Comparison of ENCODE assay signal across 28 mouse cellular contexts in the genomic region with DNA sequence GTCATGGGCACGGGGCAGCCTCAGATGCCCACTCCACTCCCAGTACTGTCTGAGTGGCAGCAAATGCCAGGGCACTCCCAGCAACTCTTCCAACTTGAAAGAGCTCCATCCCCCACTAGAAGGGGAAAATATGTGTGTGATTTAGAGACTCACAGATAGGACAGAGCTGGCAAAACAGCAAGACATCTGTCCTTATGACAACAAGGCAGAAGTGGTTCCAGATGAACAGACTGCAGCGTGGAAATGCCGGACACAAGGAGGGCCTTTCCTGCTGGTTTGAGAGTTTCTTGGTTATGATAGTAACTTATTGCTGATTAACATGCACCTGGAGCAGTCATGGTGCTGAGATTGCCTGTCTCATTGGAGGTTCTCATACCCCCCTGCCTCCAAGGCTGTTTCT.
DNase-seq lines count a peak whose midpoint lies in the region; ATAC-seq and TF ChIP-seq lines count a peak whose summit lies in the region.
"Had no signal": no experiment of that assay in that cellular context is flagged by ENCODE, and none has a peak within 500 bp of the region (broad histone marks: within the 10 kb centered on the region; RNA-seq: fewer than 3 reads in every experiment).

No protein-coding gene starts in this region.

- 54% methylated on average over 3 of the region's 3 CpGs for WGBS in lung, embryonic 14.5 days
- WGBS in lung, postnatal 0 days: 69% methylated on average over 3 of the region's 3 CpGs
- WGBS in lung, adult 2 months: 77% methylated on average over 3 of the region's 3 CpGs

- no peak for TF ChIP-seq CTCF in lung, embryonic 14.5 days (IDR thresholded peaks at IDR 0.05; ENCODE audit: low read depth)
- TF ChIP-seq CTCF in lung, postnatal 0 days (IDR thresholded peaks at IDR 0.05): no peak
- no peak for TF ChIP-seq CTCF in lung, adult 2 months (IDR thresholded peaks at IDR 0.05; ENCODE audit: insufficient read depth, low read length)

- H3K4me2 ChIP-seq in lung, embryonic 14.5 days: no peak overlapping the region
- H3K4me2 ChIP-seq in lung, postnatal 0 days (replicated peaks; ENCODE audit: low read depth, low read length): no peak overlapping the region
- H3K4me2 ChIP-seq: embryonic facial prominence, embryonic 12.5 days; embryonic facial prominence, embryonic 15.5 days; heart, embryonic 13.5 days; hindbrain, embryonic 13.5 days had no signal

- peak; percentile 54; the same call in 1 of the 2 replicates for ATAC-seq in lung, embryonic 14.5 days (ENCODE audit: insufficient read depth)
- no peak for ATAC-seq in lung, postnatal 0 days
- ATAC-seq: forebrain, embryonic 14.5 days; forebrain, postnatal 0 days; hindbrain, embryonic 16.5 days; Patski had no signal

- no peak overlapping the region for H3K9ac ChIP-seq in lung, embryonic 14.5 days
- H3K9ac ChIP-seq in lung, postnatal 0 days (replicated peaks; ENCODE audit: low read depth): no peak overlapping the region
- H3K9ac ChIP-seq: embryonic facial prominence, embryonic 12.5 days; embryonic facial prominence, embryonic 15.5 days; forebrain, postnatal 0 days; heart, embryonic 13.5 days; hindbrain, embryonic 13.5 days had no signal

- peak; percentile 22 for DNase-seq in embryo, embryonic 11 days
- DNase-seq in embryo, embryonic 9.5 days (ENCODE audit: extremely low spot score): no peak
- peak; percentile 72 for DNase-seq in lung, embryonic 14.5 days
- DNase-seq in lung, postnatal 10 days: no peak
- peak; percentile 9 for DNase-seq in lung, postnatal 0 days (ENCODE audit: low spot score)
- DNase-seq in lung, adult 2 months: no peak
- peak; percentile 16 for DNase-seq in testis, postnatal 10 days (ENCODE audit: low spot score)
- DNase-seq in testis, postnatal 14 days (ENCODE audit: low spot score): no peak
- DNase-seq: adrenal gland, postnatal 10 days; adrenal gland, postnatal 36 days; B cell, adult 2 months; cerebellum, adult 18-20 months; cerebellum, adult 9-10 months; cerebellum, postnatal 14 days; forebrain, postnatal 0 days; gastrocnemius, adult 2 months; gastrocnemius, postnatal 14 days; heart, adult 18-20 months had no signal

- H3K36me3 ChIP-seq in lung, embryonic 14.5 days (ENCODE audit: insufficient read depth): no peaks in the 10 kb centered on the region
- no peaks in the 10 kb centered on the region for H3K36me3 ChIP-seq in lung, postnatal 0 days (ENCODE audit: insufficient read depth, low read length)
- H3K36me3 ChIP-seq: embryonic facial prominence, embryonic 12.5 days; embryonic facial prominence, embryonic 15.5 days; G1E; heart, embryonic 13.5 days; hindbrain, embryonic 10.5 days; hindbrain, embryonic 13.5 days had no signal

- no peak overlapping the region for H3K4me3 ChIP-seq in lung, embryonic 14.5 days (ENCODE audit: low read depth, low read length)
- no peak overlapping the region for H3K4me3 ChIP-seq in lung, postnatal 0 days (ENCODE audit: low read depth, low read length)
- H3K4me3 ChIP-seq in lung, adult 2 months (replicated peaks; ENCODE audit: extremely low read depth, low read depth, low read length): no peak overlapping the region
- H3K4me3 ChIP-seq: embryonic facial prominence, embryonic 12.5 days; embryonic facial prominence, embryonic 15.5 days; gastrocnemius, adult 2 months; heart, embryonic 13.5 days; hindbrain, embryonic 10.5 days; hindbrain, embryonic 13.5 days had no signal

- H3K9me3 ChIP-seq in lung, embryonic 14.5 days (ENCODE audit: low read depth, low read length): peaks cover 3% of the 10 kb centered on the region; the same call in 1 of the 2 replicates
- H3K9me3 ChIP-seq in lung, postnatal 0 days (ENCODE audit: low read length): no peaks in the 10 kb centered on the region

- no peak for TF ChIP-seq EP300 in lung, postnatal 0 days (IDR thresholded peaks at IDR 0.05)

- H3K27me3 ChIP-seq in lung, embryonic 14.5 days (ENCODE audit: insufficient read depth, low read length): no peaks in the 10 kb centered on the region
- no peaks in the 10 kb centered on the region for H3K27me3 ChIP-seq in lung, postnatal 0 days (replicated peaks; ENCODE audit: insufficient read depth, low read length)
- H3K27me3 ChIP-seq: CH12.LX; embryonic facial prominence, embryonic 12.5 days; embryonic facial prominence, embryonic 15.5 days; hindbrain, embryonic 13.5 days had no signal

- 0 out of 2 replicates have a peak overlapping the region, but pooled peaks have one; percentile 30 for H3K27ac ChIP-seq in lung, embryonic 14.5 days (ENCODE audit: low read depth)
- H3K27ac ChIP-seq in lung, postnatal 0 days (ENCODE audit: low read length): no peak overlapping the region
- H3K27ac ChIP-seq: embryonic facial prominence, embryonic 12.5 days; embryonic facial prominence, embryonic 15.5 days; gastrocnemius, adult 2 months; heart, embryonic 13.5 days; hindbrain, embryonic 10.5 days; hindbrain, embryonic 13.5 days had no signal

- TF ChIP-seq POLR2A in lung, adult 2 months (IDR thresholded peaks at IDR 0.05; ENCODE audit: borderline replicate concordance, extremely low read depth, low read depth, low read length): no peak

- H3K4me1 ChIP-seq in lung, embryonic 14.5 days (ENCODE audit: insufficient read depth): no peaks in the 10 kb centered on the region
- no peaks in the 10 kb centered on the region for H3K4me1 ChIP-seq in lung, postnatal 0 days (ENCODE audit: insufficient read depth, low read depth, low read length)
- no peaks in the 10 kb centered on the region for H3K4me1 ChIP-seq in lung, adult 2 months (ENCODE audit: control insufficient read depth, insufficient read depth, low read length)
- H3K4me1 ChIP-seq: embryonic facial prominence, embryonic 12.5 days; embryonic facial prominence, embryonic 15.5 days; hindbrain, embryonic 10.5 days; hindbrain, embryonic 13.5 days had no signal

Comparison
In these comparisons a context has a peak if more than half of its experiments do, and no peak if none do; other contexts are left out.
1. DNase-seq: peak in embryo, embryonic 11 days (single experiment), lung, embryonic 14.5 days (single experiment), lung, postnatal 0 days (single experiment) and testis, postnatal 10 days (single experiment); none in embryo, embryonic 9.5 days (single experiment), lung, postnatal 10 days (single experiment), lung, adult 2 months (single experiment) and testis, postnatal 14 days (single experiment).